Mouse (Mus musculus) G1E (cell line): ENCODE results near the gene Kri1. TPM values are rescaled to one million over a fixed set of nuclear protein-coding genes. Genes with fewer than 3 reads are reported as not detected.

Experiments
- ATAC-seq: 2 replicates; pipeline ENCODE4 v1.8.0; 2016; ENCODE audit warnings: mild to moderate bottlenecking; ENCODE audit not compliant: insufficient number of reproducible peaks, poor library complexity, low FRiP score, severe bottlenecking; ENCODE audit errors: extremely low read depth
- DNase-seq: peaks from one replicate; pipeline ENCODE4 v3.0.0; 2012; ENCODE audit warnings: low spot score
- H3K27me3 ChIP-seq: 2 replicates; pipeline ENCODE4 v1.6.1; 2012; ENCODE audit warnings: mild to moderate bottlenecking, low read length, inconsistent platforms; ENCODE audit not compliant: insufficient read depth
- H3K36me3 ChIP-seq: replicated peaks from 2 replicates; pipeline ENCODE3; 2012; ENCODE audit warnings: mild to moderate bottlenecking, inconsistent platforms
- H3K4me1 ChIP-seq: 2 replicates; pipeline ENCODE4 v1.6.1; 2012; ENCODE audit warnings: low read depth, low read length, inconsistent platforms, mixed read lengths; ENCODE audit not compliant: insufficient read depth
- H3K4me3 ChIP-seq: 2 replicates; pipeline ENCODE4 v1.5.1; 2012; ENCODE audit warnings: low read depth, mild to moderate bottlenecking, inconsistent platforms, low read length, moderate library complexity, mixed read lengths
- H3K9me3 ChIP-seq: replicated peaks from 2 replicates; pipeline ENCODE4 v1.6.1; 2012; ENCODE audit warnings: inconsistent platforms
- CTCF ChIP-seq: IDR thresholded peaks from 2 replicates; pipeline ENCODE4 v1.5.1; 2012; ENCODE audit warnings: low read depth, low read length, inconsistent platforms, mixed read lengths
- GATA1 ChIP-seq: IDR thresholded peaks from 2 replicates; pipeline ENCODE4 v1.6.1; 2012; ENCODE audit warnings: borderline replicate concordance, low read length, inconsistent platforms, mixed read lengths
- GATA2 ChIP-seq: IDR thresholded peaks from 2 replicates; pipeline ENCODE4 v1.6.1; 2012; ENCODE audit warnings: low read depth, low read length, inconsistent platforms, borderline replicate concordance
- POLR2AphosphoS5 ChIP-seq: IDR thresholded peaks from 2 replicates; pipeline ENCODE4 v1.6.1; 2012; ENCODE audit warnings: low read depth, low read length, inconsistent platforms; ENCODE audit not compliant: insufficient replicate concordance
- TAL1 ChIP-seq: conservative IDR thresholded peaks from 2 replicates; pipeline ENCODE4 v1.6.1; 2012; ENCODE audit warnings: low read depth, low read length, inconsistent platforms, mixed read lengths
- polyA plus RNA-seq: library from polyadenylated mRNA; stranded (reverse); fragments of >175 nt; gene quantifications from 2 replicates; pipeline ENCODE4 v1.2.3, GENCODE M21; 2012
- total RNA-seq, 2 experiments: library from RNA; stranded (forward) in 1 of 2; stranded (reverse) in 1 of 2; fragments of 200-1000 nt in 1 of 2; fragments of >200 nt in 1 of 2; fragmentation: Nextera tagmentation in 1 of 2; gene quantifications; 2 replicates each; pipeline ENCODE4 v1.2.3; 2014 to 2017

Kri1 gene
- total and polyA plus RNA-seq, 3 experiments, result 45.4 to 89.3 (median 56.6) TPM

DNA sequence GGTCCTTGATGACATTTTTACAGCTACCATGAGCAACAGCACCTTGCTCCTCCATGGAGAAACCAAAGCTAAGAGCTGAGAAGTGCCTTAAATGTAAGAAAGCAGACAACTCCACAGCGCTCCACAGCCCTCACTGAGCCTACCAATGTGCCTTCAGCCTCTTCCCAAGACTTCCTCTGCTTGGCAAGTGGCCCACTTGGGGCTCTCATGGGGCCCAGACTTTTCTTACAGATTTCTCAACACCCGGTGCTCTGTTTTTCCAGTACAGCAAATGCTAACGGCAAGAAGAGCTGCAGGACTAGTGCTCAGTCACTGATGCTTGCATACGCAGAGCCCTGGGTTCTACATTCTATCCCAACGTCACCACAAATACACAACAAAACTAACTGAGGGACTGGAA is 10.0 kb downstream of the Kri1 start:
- Histone ChIP-seq H3K9me3 (no peaks in the 10 kb centered on the region), H3K4me3 (no peak overlapping the region), H3K36me3 (peaks cover 99% of the 10 kb centered on the region), H3K4me1 (peaks cover 53% of the 10 kb centered on the region), H3K27me3 (no peaks in the 10 kb centered on the region)
- TF ChIP-seq POLR2AphosphoS5 (no peak), TAL1 (no peak), GATA2 (no peak)
- DNase-seq (no peak), ATAC-seq (no peak)

- DNase-seq (no peak), ATAC-seq (no peak)
- H3K27me3 ChIP-seq, result no peaks in the 10 kb centered on the region
- TF ChIP-seq GATA2 (no peak), CTCF (no peak), TAL1 (no peak), GATA1 (no peak), POLR2AphosphoS5 (no peak)
- H3K9me3 ChIP-seq, result no peaks in the 10 kb centered on the region
- peaks cover 99% of the 10 kb centered on the region for H3K36me3 ChIP-seq
- H3K4me3 ChIP-seq, result no peak overlapping the region
- peaks cover 62% of the 10 kb centered on the region for H3K4me1 ChIP-seq
Measured at GRCm38 (mm10) chr9:21276307-21276706, 11.5 kb downstream of the Kri1 start.

DNA sequence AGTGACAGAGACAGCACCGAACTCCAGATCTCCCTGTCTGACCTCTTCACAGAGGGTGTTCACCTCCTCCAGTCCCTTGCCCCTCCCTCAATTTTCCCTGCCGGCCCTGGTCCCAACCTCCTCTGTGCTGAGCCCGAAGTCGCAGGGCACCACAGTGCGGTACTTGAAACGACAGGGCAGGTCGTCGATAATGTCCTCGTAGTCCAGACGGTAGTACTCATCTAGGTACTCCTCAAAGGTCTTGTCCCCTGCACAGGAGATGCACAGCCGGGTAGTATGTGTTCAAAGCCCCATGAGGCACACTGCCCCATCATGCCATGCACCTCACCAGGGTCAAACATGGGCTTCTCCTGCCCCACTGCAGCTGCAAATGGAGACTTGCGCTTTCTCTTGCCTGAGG is 12.0 kb downstream of the Kri1 start:
- ATAC-seq, result no peak
- peaks cover 62% of the 10 kb centered on the region for H3K4me1 ChIP-seq
- H3K4me3 ChIP-seq, result no peak overlapping the region

GRCm38 (mm10) chr9:21275013-21275710 is 12.6 kb downstream of the Kri1 start:
- no peak for DNase-seq
- Histone ChIP-seq H3K9me3 (no peaks in the 10 kb centered on the region), H3K4me3 (no peak overlapping the region), H3K4me1 (peaks cover 66% of the 10 kb centered on the region), H3K27me3 (no peaks in the 10 kb centered on the region), H3K36me3 (peaks cover 100% of the 10 kb centered on the region)
- no peak for ATAC-seq
- TF ChIP-seq POLR2AphosphoS5 (no peak), CTCF (no peak), GATA1 (no peak), GATA2 (no peak), TAL1 (0 out of 2 replicates have a peak, but pooled peaks have one; percentile 19)

More for the DNA sequence above, 12.0 kb downstream of the Kri1 start:
- peaks cover 99% of the 10 kb centered on the region for H3K36me3 ChIP-seq
- no peak for DNase-seq
- no peak for TF ChIP-seq CTCF
- TF ChIP-seq POLR2AphosphoS5, result no peak; the same call in 1 of the 2 replicates
- TF ChIP-seq GATA1, result no peak
- TF ChIP-seq GATA2, result no peak
- no peaks in the 10 kb centered on the region for H3K9me3 ChIP-seq
- H3K27me3 ChIP-seq, result no peaks in the 10 kb centered on the region

- H3K4me1 ChIP-seq, result peaks cover 63% of the 10 kb centered on the region
- TF ChIP-seq GATA2 (no peak), CTCF (no peak), TAL1 (no peak), GATA1 (no peak), POLR2AphosphoS5 (no peak)
Measured at GRCm38 (mm10) chr9:21274336-21274735, 13.4 kb downstream of the Kri1 start.

DNA sequence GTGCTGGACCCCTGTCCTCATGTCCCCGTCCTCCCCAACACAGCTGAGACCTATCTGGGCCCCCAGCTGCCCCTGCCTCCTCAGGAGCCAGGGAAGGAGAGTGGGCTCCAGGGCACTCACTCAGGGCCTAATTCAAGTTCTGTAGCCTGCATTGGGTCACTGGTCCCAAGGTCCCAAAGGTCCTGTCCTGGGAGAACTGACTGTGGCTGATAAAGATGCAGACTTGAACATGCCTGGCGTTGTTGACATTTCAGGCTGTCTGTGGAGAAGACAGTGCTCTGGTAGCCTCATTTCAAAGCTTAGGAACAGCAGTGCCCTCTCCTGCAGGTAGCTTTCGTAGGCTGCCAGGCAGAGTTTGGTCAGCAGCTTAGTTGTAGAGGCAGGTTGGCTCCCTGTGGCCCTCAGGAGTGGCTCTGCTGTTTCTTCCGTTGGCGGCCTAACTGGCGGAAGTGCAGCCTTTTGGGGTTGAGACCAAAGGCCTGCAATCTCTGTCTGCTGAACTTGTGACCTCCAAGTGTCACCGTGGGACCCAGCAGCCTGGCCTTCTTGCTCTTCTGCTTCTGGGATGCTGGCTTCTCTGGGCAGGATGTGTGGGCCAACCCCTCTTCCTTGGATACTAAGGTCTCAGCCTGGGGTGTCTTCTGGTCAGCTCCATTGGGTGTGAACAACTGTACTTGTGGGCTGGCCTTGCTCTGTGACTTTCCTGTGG is 14.1 kb downstream of the Kri1 start:
- ATAC-seq, result no peak
- no peak for DNase-seq
- TF ChIP-seq CTCF (no peak), GATA1 (no peak)
- H3K9me3 ChIP-seq, result no peaks in the 10 kb centered on the region
- H3K36me3 ChIP-seq, result peaks cover 99% of the 10 kb centered on the region
- peaks cover 57% of the 10 kb centered on the region for H3K4me1 ChIP-seq
- no peak overlapping the region for H3K4me3 ChIP-seq
- H3K27me3 ChIP-seq, result no peaks in the 10 kb centered on the region

More at GRCm38 (mm10) chr9:21274336-21274735, 13.4 kb downstream of the Kri1 start:
- H3K36me3 ChIP-seq, result peaks cover 99% of the 10 kb centered on the region
- no peak for ATAC-seq
- no peaks in the 10 kb centered on the region for H3K27me3 ChIP-seq
- H3K4me3 ChIP-seq, result no peak overlapping the region
- no peak for DNase-seq
- no peaks in the 10 kb centered on the region for H3K9me3 ChIP-seq
